Mouse (Mus musculus) thymus, postnatal 0 days (tissue): ENCODE measurements at regions not wholly inside any gene's neighbourhood (a gene's known extent, or its start where the extent isn't known, plus 50 kb on each side); places are given as distances from the start of the nearest gene placed in this dataset.

Experiments used
- DNase-seq: peaks from one replicate; pipeline ENCODE4 v3.0.0-alpha.2; 2015; ENCODE audit warnings: low spot score

DNA sequence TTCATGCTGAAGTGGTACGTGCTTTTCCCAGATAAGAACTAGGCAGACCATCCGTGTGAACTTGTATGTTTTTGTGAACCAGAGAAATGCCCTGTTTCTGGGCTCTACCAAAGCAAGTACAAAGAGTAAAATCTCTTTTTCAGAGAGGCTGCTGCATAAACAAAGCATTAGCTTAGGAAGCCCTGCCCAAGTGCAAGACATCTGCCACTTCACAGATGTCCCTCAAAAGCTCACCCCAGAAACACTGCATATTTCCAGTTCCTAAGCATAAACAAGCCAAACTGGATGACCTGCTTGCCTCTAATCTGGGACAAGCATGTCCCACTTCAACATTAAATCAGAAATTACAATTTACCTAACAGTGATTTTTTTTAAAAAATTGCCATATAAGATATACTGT, 556.7 kb downstream of the 1190002N15Rik start:
- no peak for DNase-seq

DNA sequence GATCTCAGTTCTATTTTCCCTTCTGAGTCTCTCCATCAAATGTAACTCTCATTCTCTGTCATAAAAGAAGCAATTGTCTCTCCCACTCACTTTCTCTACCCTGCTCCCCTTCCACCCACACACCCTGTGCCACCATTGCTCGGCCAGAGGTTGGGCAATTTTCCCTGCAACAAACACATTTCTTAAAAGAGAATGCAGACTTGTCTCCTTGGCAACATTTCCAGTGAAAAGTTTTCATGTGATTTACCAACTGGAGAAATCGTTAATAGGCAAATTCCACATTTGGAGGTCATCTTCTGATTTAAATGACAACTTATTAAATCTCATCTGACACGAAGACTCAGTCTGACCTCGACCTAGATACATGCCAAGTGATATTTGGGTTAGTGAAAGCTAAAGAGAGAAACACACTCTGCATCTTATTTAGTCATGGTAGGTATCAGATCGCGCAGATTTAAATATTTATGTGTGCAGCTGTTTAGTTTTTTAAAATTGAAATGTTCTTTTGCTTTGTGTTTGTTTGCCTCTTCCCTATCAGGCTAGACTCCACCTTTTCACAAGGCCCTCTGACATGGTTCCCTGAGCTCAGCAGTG, 568.1 kb downstream of the 1190002N15Rik start:
- no peak for DNase-seq

DNA sequence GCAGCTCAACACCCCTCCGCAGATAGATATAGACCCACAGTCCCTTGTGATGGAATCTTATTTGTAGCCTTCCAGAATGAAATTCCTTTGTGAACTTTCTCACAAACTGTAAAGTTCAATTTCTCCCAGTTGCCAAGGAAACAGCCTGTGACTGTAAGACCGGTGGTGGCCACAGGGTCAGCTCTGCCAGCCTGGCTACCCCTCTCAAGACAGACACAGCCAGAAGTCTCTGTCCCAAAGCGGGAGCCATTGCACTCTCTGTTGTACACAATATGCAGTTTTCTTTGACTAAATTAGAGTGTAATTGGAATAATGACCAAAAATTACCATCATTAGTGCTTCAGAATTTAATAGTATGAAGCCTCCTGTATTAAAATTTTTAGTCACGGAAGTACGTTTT, 568.8 kb downstream of the 1190002N15Rik start:
- no peak for DNase-seq

DNA sequence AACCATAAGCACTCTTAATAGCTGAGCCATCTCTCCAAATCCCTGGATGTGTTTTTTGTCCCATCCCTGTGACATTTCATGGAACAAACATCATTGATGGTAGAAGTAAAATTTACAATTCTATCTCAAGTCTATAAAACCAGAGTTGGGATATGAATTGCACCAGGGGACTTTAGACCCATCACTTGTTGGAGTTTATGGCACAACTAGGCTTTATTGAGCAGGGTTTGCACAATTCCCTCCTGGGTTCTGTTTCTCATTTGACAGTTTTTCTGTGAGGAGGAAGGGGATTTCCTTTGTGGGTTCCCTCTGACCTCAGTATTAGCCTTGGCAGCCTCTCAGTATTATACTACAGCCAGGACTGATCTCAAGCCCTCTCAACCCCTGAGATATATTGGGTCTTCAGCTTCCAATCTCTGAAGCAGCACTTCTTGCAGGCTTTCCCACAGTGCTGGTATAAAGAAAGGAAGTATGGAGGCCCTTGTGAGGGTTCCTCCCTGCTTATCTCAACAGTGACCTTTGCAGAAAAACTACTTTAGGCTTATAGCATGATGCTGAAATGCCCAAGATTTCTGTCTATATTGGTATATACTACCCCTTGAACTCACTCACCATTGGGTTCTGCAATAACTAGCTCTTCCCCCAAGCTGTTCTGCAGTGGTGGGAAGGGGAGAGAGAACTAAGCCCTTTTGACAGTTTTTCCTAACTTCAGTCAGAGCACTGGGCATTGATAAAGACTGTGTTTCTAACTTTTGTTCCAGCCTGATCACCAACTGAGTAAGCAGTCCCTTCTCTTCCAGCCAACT, 582.4 kb downstream of the 1190002N15Rik start:
- no peak for DNase-seq

DNA sequence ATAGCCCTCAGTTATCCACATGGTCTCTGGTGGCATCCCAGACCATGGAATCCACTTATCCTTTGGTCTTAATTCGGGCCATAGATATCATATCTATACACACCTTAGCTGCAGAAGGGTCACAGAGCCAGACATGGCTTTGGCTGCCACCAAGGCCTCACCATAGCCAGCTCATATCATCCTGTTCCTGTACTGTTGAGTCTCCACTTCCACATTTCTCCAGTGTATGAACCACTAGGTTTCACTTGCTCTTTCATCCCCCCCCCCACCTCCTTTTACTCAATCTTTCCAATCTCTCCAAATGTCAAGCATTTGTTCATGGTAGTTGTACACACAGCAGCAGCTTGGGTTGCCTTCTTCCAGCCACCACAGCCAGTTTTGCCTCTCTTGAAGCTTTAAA, 589.2 kb downstream of the 1190002N15Rik start:
- no peak for DNase-seq

DNA sequence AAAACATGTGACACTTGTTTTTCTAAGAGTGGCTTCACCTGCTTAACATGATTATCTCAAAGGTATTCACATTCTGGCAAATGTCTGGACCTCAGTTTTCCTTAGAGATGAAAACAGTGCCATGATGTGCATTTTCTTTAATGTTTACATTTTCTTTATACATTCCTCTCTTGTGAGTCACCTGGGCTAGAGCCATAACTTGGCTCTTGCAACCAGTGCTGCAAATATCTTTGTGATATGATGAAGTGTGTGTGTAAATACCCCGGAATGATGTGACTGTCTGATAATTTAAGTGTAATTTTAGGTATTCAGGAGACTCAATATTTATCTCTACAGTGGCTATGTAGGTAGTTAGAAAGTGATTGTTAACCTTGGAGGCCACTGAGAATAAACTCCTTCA, 590.8 kb downstream of the 1190002N15Rik start:
- no peak for DNase-seq

DNA sequence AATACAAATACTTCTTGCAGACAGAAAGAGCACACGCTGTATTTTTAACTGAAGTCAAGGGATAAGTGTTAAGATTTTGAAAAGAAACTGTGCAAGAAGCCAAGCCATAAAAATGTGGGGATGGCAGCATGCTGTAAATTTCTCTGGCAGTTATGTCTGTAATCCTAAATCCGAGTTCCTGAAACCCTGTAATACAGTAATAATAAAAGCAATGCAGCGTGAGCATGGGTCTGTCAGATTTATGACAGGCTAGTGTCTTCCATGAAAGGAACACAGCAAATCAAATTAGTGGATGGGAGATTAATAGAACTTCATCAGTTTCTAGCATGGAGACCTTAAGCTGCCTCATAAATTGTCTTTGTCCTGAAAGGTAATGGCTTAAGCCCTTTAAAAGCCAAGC, 597.7 kb downstream of the 1190002N15Rik start:
- no peak for DNase-seq

DNA sequence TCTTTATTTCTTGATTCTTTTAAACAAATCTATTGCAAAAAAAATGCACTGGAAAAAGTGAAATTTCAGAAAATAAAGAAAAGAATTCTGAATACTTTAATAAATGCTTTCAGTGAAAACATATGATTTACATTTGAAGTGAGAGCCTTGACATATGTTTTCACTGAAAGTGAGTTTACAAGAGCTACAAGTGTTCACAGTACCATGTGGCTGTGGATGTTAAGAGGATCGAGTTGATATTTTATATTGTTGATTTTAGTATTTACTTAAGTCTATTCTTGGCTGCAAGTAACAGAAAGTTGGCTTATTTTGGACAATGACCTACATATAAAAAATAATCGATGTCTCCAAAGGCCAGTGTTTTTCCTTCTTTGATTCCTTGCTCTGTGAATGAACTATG, 607.2 kb downstream of the 1190002N15Rik start:
- DNase-seq = no peak

DNA sequence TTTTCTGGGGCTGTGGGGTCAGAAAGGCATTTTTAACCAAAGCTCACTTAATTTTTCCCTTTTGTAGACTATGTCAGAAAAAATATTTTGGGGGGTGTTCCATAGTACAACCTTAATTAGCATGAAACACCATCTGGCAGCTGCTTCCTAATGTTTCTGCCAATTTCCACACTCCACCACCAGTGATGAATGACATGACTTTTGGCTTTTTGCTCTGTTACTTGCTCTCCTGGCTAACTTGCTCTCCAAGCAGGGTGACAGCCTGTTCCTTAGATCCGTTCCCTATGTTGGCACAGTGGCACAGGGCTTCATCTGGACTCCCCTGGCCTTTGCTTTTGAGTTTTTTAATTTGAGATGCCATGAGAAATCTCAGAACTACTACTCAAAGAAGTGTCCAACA, 648.6 kb downstream of the 1190002N15Rik start:
- no peak for DNase-seq

DNA sequence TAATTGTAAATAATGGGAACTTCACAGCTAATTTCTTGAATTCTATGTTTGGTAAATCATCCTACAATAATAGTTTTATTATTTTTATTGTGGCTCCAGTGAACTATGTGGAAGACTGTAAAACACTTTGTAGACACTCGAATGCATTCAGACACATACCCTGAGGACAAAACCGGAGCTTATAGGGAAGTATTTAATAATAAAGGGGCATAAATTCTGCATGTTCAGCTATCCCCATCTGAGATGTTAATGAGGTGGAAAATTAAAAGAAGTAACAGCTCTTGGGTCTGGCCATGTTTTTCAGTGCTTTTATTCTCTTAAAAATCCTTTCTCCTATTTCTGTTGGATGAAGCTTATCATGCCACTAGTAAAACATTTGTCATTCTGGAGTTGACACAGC, 657.8 kb downstream of the 1190002N15Rik start:
- no peak for DNase-seq

DNA sequence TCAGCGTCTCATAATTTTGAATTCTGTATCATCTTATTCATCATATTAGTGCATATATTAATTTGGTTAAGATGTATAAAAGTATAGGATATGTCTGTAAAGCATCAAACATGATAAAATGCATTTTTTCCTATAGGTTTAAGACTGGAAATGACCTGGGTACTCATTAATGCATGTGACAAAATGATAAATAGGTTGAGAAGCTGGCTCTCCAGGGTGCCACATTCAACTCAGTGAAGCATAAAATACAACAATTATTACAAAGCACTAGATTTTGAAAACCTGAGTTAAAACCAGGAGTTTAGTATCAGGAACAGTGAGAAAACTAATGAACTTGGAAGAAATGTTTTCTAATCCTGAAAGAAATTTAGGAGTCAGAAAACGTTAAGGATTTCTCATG, 658.3 kb downstream of the 1190002N15Rik start:
- DNase-seq = no peak

DNA sequence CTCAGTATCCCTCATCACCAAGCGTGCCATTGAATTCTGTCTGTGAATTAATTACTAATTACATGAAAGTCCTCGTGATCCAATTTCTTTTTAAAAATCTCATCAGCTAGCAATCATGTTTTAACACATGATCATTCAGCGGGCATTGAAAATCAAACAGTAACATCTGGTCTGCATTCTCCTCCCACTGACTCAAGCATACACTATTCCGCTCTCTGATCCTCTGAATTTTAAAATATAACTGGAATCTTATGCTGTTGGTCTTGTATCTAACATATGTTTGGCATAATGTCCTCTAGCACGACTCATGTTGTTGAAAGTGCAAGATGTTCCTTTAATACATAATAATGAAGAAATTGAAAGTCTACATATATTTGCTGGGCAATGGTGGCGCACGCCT, 667.1 kb downstream of the 1190002N15Rik start:
- DNase-seq = no peak

DNA sequence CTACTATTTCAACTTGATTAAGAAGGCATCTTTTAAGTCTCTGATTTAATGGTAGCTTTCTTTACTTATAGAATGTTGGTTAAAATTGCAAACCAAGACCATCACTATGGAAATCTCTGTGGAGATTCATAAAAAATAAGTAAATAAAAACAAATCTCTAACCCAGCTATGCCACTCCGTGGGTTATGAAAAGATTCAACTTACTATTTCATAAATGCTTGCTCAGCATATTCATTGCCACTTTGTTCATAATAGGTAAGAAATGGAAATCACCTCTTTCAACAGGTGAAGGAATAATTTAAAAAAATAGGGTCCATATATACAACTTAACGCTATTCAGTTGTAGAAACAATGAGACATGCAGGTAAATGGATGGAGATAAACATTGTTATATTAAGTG, 679.9 kb downstream of the 1190002N15Rik start:
- no peak for DNase-seq

DNA sequence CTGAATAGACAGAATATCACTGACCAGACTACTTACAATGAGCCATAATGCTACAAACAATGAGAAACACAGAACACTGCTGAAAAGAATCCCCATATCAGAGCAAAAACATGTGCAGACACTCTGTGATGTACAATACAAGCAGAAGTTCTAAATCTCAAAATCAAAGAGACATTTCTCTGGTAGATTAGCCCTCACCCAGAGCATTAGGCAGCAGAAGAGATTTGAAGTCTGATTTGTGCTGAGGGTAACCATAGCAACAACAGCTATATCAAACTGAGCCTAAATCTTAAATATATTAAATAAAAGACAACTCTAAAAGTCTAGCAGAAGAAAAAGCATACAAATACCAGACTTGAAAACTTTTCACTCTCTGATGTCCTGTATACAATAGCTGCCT, 691.5 kb downstream of the 1190002N15Rik start:
- DNase-seq = no peak

DNA sequence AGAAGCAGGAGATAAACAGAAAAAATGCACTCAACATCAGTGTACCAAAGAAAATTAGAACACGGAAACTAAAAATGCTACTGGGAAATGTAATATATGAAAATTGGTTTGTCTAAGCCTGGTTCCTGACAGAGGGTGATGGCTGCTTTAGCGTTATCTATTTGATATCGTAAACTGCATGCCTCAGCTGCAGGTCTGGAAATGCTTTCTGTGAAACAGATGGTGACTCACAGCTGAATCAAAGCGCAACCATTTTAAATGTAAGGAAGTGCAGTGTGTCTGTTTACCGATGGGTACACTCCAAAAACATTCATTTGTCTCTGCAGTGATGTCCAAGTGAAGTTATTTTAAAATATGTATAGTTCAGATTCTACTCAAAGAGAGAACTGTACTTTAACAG, 694.0 kb downstream of the 1190002N15Rik start:
- DNase-seq = no peak
